Mouse (Mus musculus) myocyte (in vitro differentiated cells): Measurements from ENCODE around the gene Rbm33. TPM values are rescaled to one million over a fixed set of nuclear protein-coding genes. Genes with fewer than 3 reads are reported as not detected.

ENCODE experiments used
- H3K27me3 ChIP-seq: one replicate; pipeline ENCODE4 v1.6.1; 2011; ENCODE audit not compliant: control insufficient read depth, insufficient read depth, insufficient read length
- H3K36me3 ChIP-seq: one replicate; pipeline ENCODE4 v1.6.1; 2011; ENCODE audit not compliant: control insufficient read depth, insufficient read depth
- H3K4me2 ChIP-seq: one replicate; pipeline ENCODE4 v1.6.1; 2011; ENCODE audit warnings: low read depth, control low read depth
- H3K4me3 ChIP-seq: one replicate; pipeline ENCODE4 v1.5.1; 2011; ENCODE audit warnings: mild to moderate bottlenecking, control low read depth, moderate library complexity
- H3K79me2 ChIP-seq: one replicate; pipeline ENCODE4 v1.6.1; 2011; ENCODE audit not compliant: control insufficient read depth, insufficient read depth
- H3ac ChIP-seq: one replicate; pipeline ENCODE4 v1.6.1; 2011; ENCODE audit not compliant: control insufficient read depth, insufficient read length
- CEBPB ChIP-seq: IDR thresholded peaks from 2 replicates; pipeline ENCODE4 v1.6.1; 2011; ENCODE audit warnings: mild to moderate bottlenecking, moderate library complexity; ENCODE audit not compliant: poor library complexity, insufficient read depth, severe bottlenecking
- E2F4 ChIP-seq: IDR thresholded peaks from one replicate; pipeline ENCODE4 v1.6.1; 2011; ENCODE audit warnings: mild to moderate bottlenecking, control low read depth, moderate library complexity; ENCODE audit not compliant: insufficient read depth
- MAX ChIP-seq: IDR thresholded peaks from one replicate; pipeline ENCODE4 v1.6.1; 2011; ENCODE audit warnings: low read depth, mild to moderate bottlenecking, control low read depth
- MYOD1 ChIP-seq, 3 experiments: IDR thresholded peaks; one replicate each; pipeline ENCODE4 v1.6.1; 2011; ENCODE audit warnings: control low read depth in 2 of 3, low read depth in 2 of 3, mild to moderate bottlenecking in 2 of 3, moderate library complexity in 1 of 3; ENCODE audit not compliant: insufficient read length in 2 of 3, control insufficient read depth in 1 of 3
- MYOG ChIP-seq, 3 experiments: IDR thresholded peaks; one replicate each; pipeline ENCODE4 v1.6.1; 2011; ENCODE audit warnings: control low read depth in 2 of 3, low read depth in 2 of 3, mild to moderate bottlenecking in 2 of 3; ENCODE audit not compliant: insufficient read length in 2 of 3, control insufficient read depth in 1 of 3, insufficient read depth in 1 of 3
- POLR2A ChIP-seq: IDR thresholded peaks from one replicate; pipeline ENCODE4 v1.6.1; 2011; ENCODE audit warnings: low read depth, mild to moderate bottlenecking, control low read depth, moderate library complexity; ENCODE audit not compliant: insufficient read length
- POLR2AphosphoS2 ChIP-seq: IDR thresholded peaks from one replicate; pipeline ENCODE4 v1.6.1; 2011; ENCODE audit warnings: low read depth, control low read depth; ENCODE audit not compliant: insufficient read length
- REST ChIP-seq: IDR thresholded peaks from one replicate; pipeline ENCODE4 v1.6.1; 2011; ENCODE audit warnings: mild to moderate bottlenecking, control low read depth, moderate library complexity; ENCODE audit not compliant: insufficient read depth, insufficient read length
- SRF ChIP-seq: IDR thresholded peaks from one replicate; pipeline ENCODE4 v1.6.1; 2011; ENCODE audit warnings: low read depth; ENCODE audit not compliant: control insufficient read depth, insufficient read length
- TCF12 ChIP-seq: IDR thresholded peaks from one replicate; pipeline ENCODE4 v1.6.1; 2011; ENCODE audit warnings: mild to moderate bottlenecking, control low read depth; ENCODE audit not compliant: poor library complexity, insufficient read depth, severe bottlenecking
- TCF3 ChIP-seq: IDR thresholded peaks from one replicate; pipeline ENCODE4 v1.6.1; 2011; ENCODE audit warnings: low read depth, control low read depth; ENCODE audit not compliant: insufficient read length
- USF1 ChIP-seq: IDR thresholded peaks from one replicate; pipeline ENCODE4 v1.6.1; 2011; ENCODE audit warnings: low read depth, mild to moderate bottlenecking, control low read depth, moderate library complexity
- polyA plus RNA-seq: library from polyadenylated mRNA; unstranded; fragments of >200 nt; fragmentation: generic; extraction: Trizol; gene quantifications from one replicate; pipeline ENCODE4 v1.2.1, GENCODE M21; 2012; ENCODE audit warnings: missing spikeins

Rbm33 gene
- polyA plus RNA-seq, 1 experiment: 11.7 TPM

DNA sequence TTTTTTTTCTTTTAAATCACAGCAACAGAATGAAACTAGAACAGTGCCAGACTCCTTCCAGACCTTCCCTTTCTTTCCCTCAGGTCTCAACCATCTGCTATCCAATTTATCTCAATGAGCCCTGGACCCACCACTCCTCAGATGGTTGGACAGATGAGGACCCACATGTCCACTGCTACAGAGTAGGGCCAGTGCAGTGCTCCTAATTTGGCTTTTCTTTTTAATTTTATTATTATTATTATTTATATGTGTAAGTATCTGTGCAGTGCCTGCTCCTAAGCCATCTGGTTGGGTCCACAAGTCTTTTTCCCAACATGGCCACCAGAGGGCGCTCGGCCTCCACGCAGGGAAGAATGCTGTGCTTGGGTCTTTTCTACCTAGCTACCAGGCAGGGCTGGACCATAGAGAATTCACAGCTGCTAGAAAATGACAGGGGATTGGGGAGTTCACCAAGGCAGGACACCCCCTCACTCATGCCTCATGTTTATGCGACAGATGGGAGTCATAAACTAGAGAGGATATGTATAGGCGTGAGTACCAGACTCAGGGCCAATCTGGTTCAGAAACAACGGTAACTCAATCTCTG lies 134.2 kb downstream of the Rbm33 start:
- H3K4me2 ChIP-seq: no peak overlapping the region
- H3K4me3 ChIP-seq: no peak overlapping the region
- H3K36me3 ChIP-seq: no peaks in the 10 kb centered on the region
- H3ac ChIP-seq: no peak overlapping the region
- peaks cover 8% of the 10 kb centered on the region for H3K27me3 ChIP-seq
- no peaks in the 10 kb centered on the region for H3K79me2 ChIP-seq
- TF ChIP-seq CEBPB (no peak), USF1 (no peak), E2F4 (no peak), REST (no peak), TCF3 (no peak), MYOG (IDR thresholded peaks at IDR 0.05; ENCODE audit: control insufficient read depth in 1 of 3, insufficient read depth in 1 of 3, insufficient read length in 2 of 3, low read depth in 2 of 3) (no peak), SRF (no peak), POLR2A (no peak)

DNA sequence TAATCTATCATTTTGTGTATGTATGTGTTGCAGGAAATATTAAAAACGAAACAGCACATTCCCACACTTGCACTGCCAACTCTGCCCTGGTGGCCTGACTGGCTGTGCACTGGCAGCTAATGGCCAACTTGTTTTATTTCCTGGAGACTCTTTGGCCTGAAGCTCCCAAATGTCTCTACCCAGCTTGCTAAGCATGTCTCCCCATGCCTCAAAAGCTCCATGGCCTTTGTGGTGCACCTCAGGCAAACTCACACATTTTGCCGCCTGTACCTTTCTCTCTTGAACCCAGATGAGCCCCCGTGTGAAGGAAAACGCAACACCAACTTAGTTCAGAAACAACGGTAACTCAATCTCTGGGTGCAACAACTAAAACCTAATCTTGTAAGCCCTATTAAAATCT lies 136.2 kb downstream of the Rbm33 start:
- TF ChIP-seq TCF3 (no peak), POLR2AphosphoS2 (no peak), CEBPB (no peak), TCF12 (no peak), POLR2A (no peak), E2F4 (no peak), MYOD1 (IDR thresholded peaks at IDR 0.05; ENCODE audit: control insufficient read depth in 1 of 3, insufficient read length in 2 of 3, low read depth in 2 of 3) (no peak)
- Histone ChIP-seq H3K4me3 (no peak overlapping the region), H3K27me3 (peaks cover 17% of the 10 kb centered on the region)

DNA sequence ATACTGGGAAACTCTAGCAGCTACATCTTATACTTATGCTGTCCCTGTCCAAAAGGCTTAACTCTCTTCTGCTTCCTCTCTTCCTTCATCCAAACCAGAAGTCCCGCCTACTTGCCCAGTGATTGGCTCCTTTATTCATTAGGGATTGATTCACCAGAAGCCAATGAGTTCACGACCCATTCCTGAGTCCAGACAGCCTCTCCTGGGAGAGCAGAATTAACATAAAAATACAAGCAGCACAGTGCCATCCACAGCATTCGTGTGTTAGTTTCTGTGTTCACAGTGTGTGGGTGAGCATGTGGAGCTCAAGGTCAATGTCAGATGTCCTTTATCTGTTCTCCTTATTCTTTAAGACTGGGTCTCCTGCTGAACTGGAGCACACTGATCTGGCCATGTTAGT lies 136.6 kb downstream of the Rbm33 start:
- Histone ChIP-seq H3K36me3 (no peaks in the 10 kb centered on the region), H3K27me3 (peaks cover 22% of the 10 kb centered on the region), H3K79me2 (no peaks in the 10 kb centered on the region), H3ac (no peak overlapping the region), H3K4me3 (no peak overlapping the region), H3K4me2 (no peak overlapping the region)
- TF ChIP-seq POLR2A: no peak
- no peak for TF ChIP-seq REST
- no peak for TF ChIP-seq TCF12
- no peak for TF ChIP-seq MYOD1 (IDR thresholded peaks at IDR 0.05; ENCODE audit: control insufficient read depth in 1 of 3, insufficient read length in 2 of 3, low read depth in 2 of 3)
- no peak for TF ChIP-seq E2F4
- no peak for TF ChIP-seq CEBPB
- no peak for TF ChIP-seq USF1
- no peak for TF ChIP-seq SRF
- no peak for TF ChIP-seq TCF3
- TF ChIP-seq MAX: no peak
- no peak for TF ChIP-seq MYOG (IDR thresholded peaks at IDR 0.05; ENCODE audit: control insufficient read depth in 1 of 3, insufficient read depth in 1 of 3, insufficient read length in 2 of 3, low read depth in 2 of 3)

More for the DNA sequence above, 136.2 kb downstream of the Rbm33 start:
- peak overlapping the region; percentile 12 for H3K4me2 ChIP-seq
- no peaks in the 10 kb centered on the region for H3K36me3 ChIP-seq
- H3ac ChIP-seq: no peak overlapping the region
- no peaks in the 10 kb centered on the region for H3K79me2 ChIP-seq

DNA sequence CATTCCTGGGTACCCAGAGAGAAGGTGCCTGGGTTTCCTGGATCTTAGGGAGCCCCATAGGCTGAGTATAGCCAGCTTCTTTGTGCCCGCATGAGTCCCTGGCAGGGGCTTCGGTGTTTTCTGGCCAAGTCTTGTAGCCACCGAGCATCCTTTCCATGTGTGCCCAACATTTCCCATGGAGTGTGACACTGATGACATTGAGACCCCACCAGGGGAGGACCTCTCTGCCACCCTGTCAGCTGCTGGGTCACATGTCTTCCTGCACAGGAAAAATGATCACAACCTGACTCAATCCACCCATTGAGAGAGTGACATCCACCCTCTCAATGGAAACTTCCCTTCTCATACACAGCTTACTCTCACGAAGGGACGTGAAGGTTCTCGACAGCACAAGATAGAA lies 137.6 kb downstream of the Rbm33 start:
- peaks cover 32% of the 10 kb centered on the region for H3K27me3 ChIP-seq
- no peak overlapping the region for H3K4me3 ChIP-seq
- H3K79me2 ChIP-seq: no peaks in the 10 kb centered on the region
- H3K36me3 ChIP-seq: no peaks in the 10 kb centered on the region
- TF ChIP-seq POLR2AphosphoS2 (no peak), REST (no peak), TCF12 (no peak), CEBPB (no peak), E2F4 (no peak), SRF (no peak), TCF3 (no peak), MYOG (IDR thresholded peaks at IDR 0.05; ENCODE audit: control insufficient read depth in 1 of 3, insufficient read depth in 1 of 3, insufficient read length in 2 of 3, low read depth in 2 of 3) (no peak), MAX (no peak), MYOD1 (IDR thresholded peaks at IDR 0.05; ENCODE audit: control insufficient read depth in 1 of 3, insufficient read length in 2 of 3, low read depth in 2 of 3) (no peak), USF1 (no peak), POLR2A (no peak)
- H3K4me2 ChIP-seq: no peak overlapping the region
- H3ac ChIP-seq: no peak overlapping the region

DNA sequence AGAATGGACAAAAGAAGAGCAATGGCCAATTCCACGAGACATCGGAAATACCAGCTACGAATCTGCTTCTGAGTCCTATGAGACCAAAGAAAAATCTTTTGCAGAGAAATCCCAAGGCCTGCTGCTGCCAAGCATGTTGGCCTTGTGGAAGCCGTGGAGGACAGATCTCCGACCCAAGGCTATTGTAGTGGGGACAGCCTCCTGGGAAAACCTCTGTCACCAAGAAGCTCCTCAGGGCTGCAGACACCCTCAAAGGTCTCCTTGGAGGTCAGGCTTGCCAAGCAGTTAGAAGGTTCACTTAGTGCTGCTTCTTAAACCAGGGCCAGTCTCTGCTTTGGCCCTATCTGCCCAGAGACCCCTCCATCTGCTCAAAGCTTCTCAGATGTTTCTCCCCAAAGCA lies 138.8 kb downstream of the Rbm33 start:
- H3K4me2 ChIP-seq: no peak overlapping the region
- H3K79me2 ChIP-seq: no peaks in the 10 kb centered on the region
- H3K36me3 ChIP-seq: no peaks in the 10 kb centered on the region
- peaks cover 44% of the 10 kb centered on the region for H3K27me3 ChIP-seq
- TF ChIP-seq TCF3 (no peak), REST (no peak), POLR2A (no peak), MYOG (IDR thresholded peaks at IDR 0.05; ENCODE audit: control insufficient read depth in 1 of 3, insufficient read depth in 1 of 3, insufficient read length in 2 of 3, low read depth in 2 of 3) (no peak), POLR2AphosphoS2 (no peak), E2F4 (no peak), MAX (no peak), SRF (no peak), CEBPB (no peak), MYOD1 (IDR thresholded peaks at IDR 0.05; ENCODE audit: control insufficient read depth in 1 of 3, insufficient read length in 2 of 3, low read depth in 2 of 3) (no peak), USF1 (no peak), TCF12 (no peak)
- H3K4me3 ChIP-seq: no peak overlapping the region
- H3ac ChIP-seq: no peak overlapping the region
